Mouse (Mus musculus): ENCODE results near the gene Rpl21.

DNA sequence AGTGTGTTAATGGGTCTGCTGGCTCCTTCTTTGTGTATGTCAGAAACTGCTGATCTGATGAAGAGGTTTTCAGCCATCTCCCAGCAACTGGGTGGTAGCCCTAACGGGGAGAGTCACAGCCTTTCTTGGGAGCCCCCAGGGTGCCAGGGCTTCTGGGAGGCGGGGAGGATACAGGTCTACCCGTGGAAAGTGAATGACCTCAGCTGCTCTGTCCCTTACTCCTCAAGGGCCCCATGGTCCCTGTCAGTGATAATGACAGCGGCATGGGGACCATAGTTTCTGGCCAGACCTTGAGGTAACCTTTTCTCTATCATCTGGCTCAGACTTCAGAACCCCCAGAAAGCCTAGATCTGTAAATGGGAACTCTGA, 35.2 kb downstream of the Rpl21 start:
- TF ChIP-seq POLR2A (IDR thresholded peaks at IDR 0.05; ENCODE audit: insufficient read length, low read depth) (no peak), POLR2AphosphoS2 (IDR thresholded peaks at IDR 0.05; ENCODE audit: insufficient read length, low read depth) (no peak), MYOG (IDR thresholded peaks at IDR 0.05; ENCODE audit: control insufficient read depth in 1 of 3, insufficient read depth in 1 of 3, insufficient read length in 2 of 3, low read depth in 2 of 3) (no peak), REST (IDR thresholded peaks at IDR 0.05; ENCODE audit: insufficient read depth, insufficient read length) (no peak), TCF12 (IDR thresholded peaks at IDR 0.05; ENCODE audit: insufficient read depth, poor library complexity, severe bottlenecking) (no peak), E2F4 (IDR thresholded peaks at IDR 0.05; ENCODE audit: insufficient read depth) (no peak), MYOD1 (IDR thresholded peaks at IDR 0.05; ENCODE audit: control insufficient read depth in 1 of 3, insufficient read length in 2 of 3, low read depth in 2 of 3) (no peak), TCF3 (IDR thresholded peaks at IDR 0.05; ENCODE audit: insufficient read length, low read depth) (no peak), USF1 (IDR thresholded peaks at IDR 0.05; ENCODE audit: low read depth) (no peak), CEBPB (IDR thresholded peaks at IDR 0.05; ENCODE audit: insufficient read depth, poor library complexity, severe bottlenecking) (no peak), MAX (IDR thresholded peaks at IDR 0.05; ENCODE audit: low read depth) (no peak)
